Mouse (Mus musculus): ENCODE measurements at regions not wholly inside any gene's neighbourhood (a gene's known extent, or its start where the extent isn't known, plus 50 kb on each side); places are given as distances from the start of the nearest gene placed in this dataset.
A peak's percentile ranks its signal among the peaks of the same experiment; 100 is the strongest.

GRCm38 (mm10) chr2:48457117-48457516 lies 356.8 kb upstream of the Acvr2a start:
- DNase-seq (ENCODE audit: low spot score) = no peak

GRCm38 (mm10) chr2:48465483-48465882 lies 348.4 kb upstream of the Acvr2a start:
- no peak for DNase-seq (ENCODE audit: low spot score)

- DNase-seq (ENCODE audit: low spot score) = no peak
Observed at GRCm38 (mm10) chr2:48468895-48469294, 345.0 kb upstream of the Acvr2a start.

GRCm38 (mm10) chr2:48469357-48469756 lies 344.6 kb upstream of the Acvr2a start:
- no peak for DNase-seq (ENCODE audit: low spot score)

- DNase-seq (ENCODE audit: low spot score) = no peak
Observed at GRCm38 (mm10) chr2:48473102-48473501, 340.8 kb upstream of the Acvr2a start.

GRCm38 (mm10) chr2:48474642-48475041 lies 339.3 kb upstream of the Acvr2a start:
- DNase-seq (ENCODE audit: low spot score) = no peak

- no peak for DNase-seq (ENCODE audit: low spot score)
Observed at GRCm38 (mm10) chr2:48476777-48477176, 337.1 kb upstream of the Acvr2a start.

GRCm38 (mm10) chr2:48477336-48477735 lies 336.6 kb upstream of the Acvr2a start:
- no peak for DNase-seq (ENCODE audit: low spot score)

GRCm38 (mm10) chr2:48479601-48480000 lies 334.3 kb upstream of the Acvr2a start:
- DNase-seq (ENCODE audit: low spot score) = no peak

- DNase-seq (ENCODE audit: low spot score) = no peak
Observed at GRCm38 (mm10) chr2:48480428-48481191, 333.3 kb upstream of the Acvr2a start.

- DNase-seq (ENCODE audit: low spot score) = no peak
Observed at GRCm38 (mm10) chr2:48481209-48481742, 332.6 kb upstream of the Acvr2a start.

- no peak for DNase-seq (ENCODE audit: low spot score)
Observed at GRCm38 (mm10) chr2:48493574-48493973, 320.3 kb upstream of the Acvr2a start.

GRCm38 (mm10) chr2:48494065-48494464 lies 319.8 kb upstream of the Acvr2a start:
- DNase-seq (ENCODE audit: low spot score) = peak; percentile 20

- no peak for DNase-seq (ENCODE audit: low spot score)
Observed at GRCm38 (mm10) chr2:48494632-48495031, 319.3 kb upstream of the Acvr2a start.

- DNase-seq (ENCODE audit: low spot score) = no peak
Observed at GRCm38 (mm10) chr2:48498047-48498723, 315.7 kb upstream of the Acvr2a start.

- DNase-seq (ENCODE audit: low spot score) = no peak
Observed at GRCm38 (mm10) chr2:48499396-48499795, 314.5 kb upstream of the Acvr2a start.

- no peak for DNase-seq (ENCODE audit: low spot score)
Observed at GRCm38 (mm10) chr2:48501387-48501786, 312.5 kb upstream of the Acvr2a start.

- no peak for DNase-seq (ENCODE audit: low spot score)
Observed at GRCm38 (mm10) chr2:48513848-48514247, 300.1 kb upstream of the Acvr2a start.

- no peak for DNase-seq (ENCODE audit: low spot score)
Observed at GRCm38 (mm10) chr2:48519838-48520404, 294.0 kb upstream of the Acvr2a start.

- no peak for DNase-seq (ENCODE audit: low spot score)
Observed at GRCm38 (mm10) chr2:48520535-48520971, 293.4 kb upstream of the Acvr2a start.

GRCm38 (mm10) chr2:48535453-48535852 lies 278.5 kb upstream of the Acvr2a start:
- DNase-seq (ENCODE audit: low spot score) = no peak

- no peak for DNase-seq (ENCODE audit: low spot score)
Observed at GRCm38 (mm10) chr2:48536930-48537329, 277.0 kb upstream of the Acvr2a start.

All from ovary, postnatal 14 days (tissue).